Mouse (Mus musculus): Measurements from ENCODE around the gene Fbxl15.

Gene Fbxl15

DNA sequence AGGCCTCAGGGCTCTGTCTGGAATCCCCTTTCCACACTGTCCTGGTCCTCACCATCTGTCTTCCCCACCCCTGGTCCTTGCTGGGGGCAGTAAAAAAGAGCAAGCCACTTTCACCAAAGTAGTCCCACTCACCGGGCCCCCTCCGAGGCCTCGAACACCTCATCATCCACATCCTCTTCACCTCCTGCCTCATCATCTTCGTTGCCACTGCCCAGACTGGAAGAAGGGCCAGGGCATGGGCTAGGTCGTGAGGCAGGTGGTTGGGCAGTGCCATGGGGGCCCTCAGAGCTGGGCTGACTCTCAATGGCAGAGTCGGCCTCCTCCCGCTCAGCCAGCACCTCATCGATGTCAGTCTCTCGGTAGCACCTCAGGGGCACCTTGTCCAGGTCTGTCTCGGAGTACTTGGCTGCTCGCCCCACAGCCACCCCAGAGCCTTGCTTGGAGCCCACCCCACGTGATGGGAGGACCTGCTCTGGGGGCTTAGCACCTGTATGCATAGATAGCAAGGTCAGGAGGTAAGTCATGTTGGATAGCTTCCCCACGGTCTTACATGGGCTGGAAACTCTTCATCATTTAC lies 4.9 kb upstream of the Fbxl15 start:
- no peak for DNase-seq (ENCODE audit: low spot score)

GRCm38 (mm10) chr19:46323716-46324115 lies 4.3 kb upstream of the Fbxl15 start:
- no peak for DNase-seq (ENCODE audit: low spot score)

DNA sequence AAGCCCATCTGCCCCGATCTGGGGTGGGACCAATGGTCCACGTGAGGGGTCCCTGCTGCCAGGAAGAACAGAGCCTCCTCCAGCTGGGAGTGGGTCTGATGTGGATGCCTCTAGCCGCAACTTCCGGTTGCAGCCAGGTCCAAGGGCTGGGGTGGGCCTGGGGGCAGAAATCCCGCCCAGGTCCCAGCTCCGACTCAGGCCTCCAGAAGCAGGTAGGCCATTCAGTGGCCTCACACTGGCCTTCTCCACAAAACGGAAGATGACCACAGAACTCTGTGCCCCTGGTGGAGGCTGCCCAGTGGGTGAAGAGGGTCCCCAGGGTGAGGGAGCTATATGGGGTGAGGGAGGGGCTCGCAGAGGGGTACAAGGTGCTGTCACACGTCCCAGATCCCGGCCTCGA lies 3.6 kb upstream of the Fbxl15 start:
- no peak for DNase-seq (ENCODE audit: low spot score)

DNA sequence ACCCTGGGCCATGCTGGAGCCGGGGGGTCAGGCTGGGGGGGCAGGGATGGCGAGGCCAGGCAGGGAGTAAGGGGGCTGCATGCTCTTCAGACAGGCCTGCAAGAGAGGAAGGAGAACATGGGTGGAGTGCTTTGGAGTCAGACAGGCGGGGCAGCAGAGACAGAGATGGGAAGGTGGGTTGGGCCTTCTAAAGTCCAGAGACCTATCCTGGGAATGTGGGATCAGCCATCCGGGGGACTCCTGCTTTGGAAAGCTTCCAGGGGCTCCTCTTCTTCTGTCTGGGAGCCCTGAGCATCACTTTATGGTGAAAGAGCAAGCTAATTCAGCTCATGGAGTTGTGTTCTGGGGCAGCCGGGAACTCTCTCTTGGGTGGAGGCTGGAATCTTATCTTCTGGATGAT lies 3.1 kb upstream of the Fbxl15 start:
- no peak for DNase-seq (ENCODE audit: low spot score)

DNA sequence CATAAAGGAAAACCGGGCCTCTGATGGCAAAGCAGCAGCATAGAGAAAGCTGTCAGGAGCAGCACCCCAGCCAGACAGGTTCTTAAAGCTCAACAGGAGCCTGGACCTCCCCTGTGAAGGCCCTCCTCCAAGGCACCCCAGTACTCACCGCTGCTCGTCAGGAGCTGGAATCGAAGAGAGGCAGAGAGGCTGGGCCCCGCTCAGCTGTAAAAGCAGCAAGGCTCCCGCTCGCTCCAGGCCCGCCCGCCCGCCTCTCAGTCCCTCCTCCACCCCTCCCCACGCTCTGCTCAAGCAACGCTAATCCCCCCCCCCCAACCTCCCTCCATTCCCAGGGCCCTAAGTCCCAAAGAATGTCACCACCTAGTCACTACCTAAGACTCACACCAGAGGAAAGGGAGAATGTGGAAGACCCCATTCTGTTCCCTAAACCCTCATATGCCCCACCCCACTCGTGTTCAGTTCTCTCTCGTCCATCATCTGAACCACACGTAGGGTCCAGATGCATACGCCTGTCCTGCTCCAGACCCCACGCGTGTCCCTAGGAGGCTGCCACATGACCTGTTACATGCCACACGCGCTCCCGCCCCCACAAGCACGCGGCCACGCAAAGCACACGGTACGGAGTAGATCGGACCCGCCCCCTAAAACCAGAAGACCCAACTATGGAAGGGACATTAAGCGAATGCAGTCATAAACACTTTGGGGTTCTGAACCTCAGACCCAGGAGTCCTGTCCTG lies 1.8 kb upstream of the Fbxl15 start:
- no peak for DNase-seq (ENCODE audit: low spot score)

DNA sequence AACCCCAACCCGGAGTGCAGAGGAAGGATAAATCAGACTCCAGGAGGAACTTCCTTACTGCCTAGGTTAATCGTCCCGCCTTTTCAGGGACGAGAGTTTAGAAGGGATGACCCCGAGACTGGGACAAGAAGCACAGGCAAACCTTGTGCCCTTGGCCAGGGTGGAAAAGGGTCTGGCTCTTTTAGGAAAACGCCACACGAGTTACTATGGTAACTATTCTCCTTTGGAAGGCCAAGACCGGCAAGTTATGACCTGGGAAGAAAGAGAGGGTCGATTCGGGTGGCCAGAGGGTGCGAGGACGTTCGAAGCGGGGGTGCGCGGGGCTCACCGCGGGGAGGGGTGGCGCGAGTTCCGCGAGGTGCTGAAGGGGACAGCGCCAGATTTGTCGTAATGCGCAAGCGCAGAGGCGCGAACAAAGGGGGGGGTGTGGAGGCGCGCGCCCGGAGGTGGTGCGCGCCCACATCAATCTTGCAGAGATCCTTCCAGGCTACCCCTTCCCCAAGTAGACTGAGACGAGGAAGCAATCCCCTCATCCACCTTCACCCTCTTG lies 1.2 kb upstream of the Fbxl15 start, which contains the start of gene Psd:
Psd (minus strand) TSS at position 401 of the 550 bp plus-strand sequence.
- DNase-seq (ENCODE audit: low spot score) = no peak

DNA sequence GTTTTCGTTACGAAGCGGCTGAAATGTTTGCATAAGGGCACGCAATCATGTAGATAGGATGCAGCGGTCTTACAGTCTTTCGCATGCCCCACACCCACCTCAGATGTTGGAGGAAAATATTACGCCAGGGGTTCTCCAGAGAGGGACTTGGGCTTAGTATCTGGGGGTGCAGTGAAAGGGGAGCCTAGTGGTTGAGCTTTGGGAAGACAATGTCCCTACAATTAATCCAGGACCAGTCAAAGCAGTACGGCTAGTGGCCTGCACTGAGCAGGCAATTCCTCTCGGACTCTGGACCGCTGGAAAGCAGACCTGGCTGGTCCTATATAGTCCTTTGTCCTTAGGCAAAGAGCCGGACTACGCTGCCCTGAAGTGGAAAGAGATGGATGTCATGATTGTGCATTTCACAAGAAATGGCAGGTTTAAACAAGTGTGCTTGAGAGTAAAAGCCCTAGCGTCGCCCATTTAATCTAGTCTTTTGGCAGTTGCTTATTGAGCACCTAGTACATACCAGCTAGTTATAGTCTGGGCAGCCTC lies 386 bp upstream of the Fbxl15 start:
- DNase-seq (ENCODE audit: low spot score) = no peak

GRCm38 (mm10) chr19:46329031-46329641 lies 1.2 kb downstream of the Fbxl15 start:
- DNase-seq (ENCODE audit: low spot score) = no peak

DNA sequence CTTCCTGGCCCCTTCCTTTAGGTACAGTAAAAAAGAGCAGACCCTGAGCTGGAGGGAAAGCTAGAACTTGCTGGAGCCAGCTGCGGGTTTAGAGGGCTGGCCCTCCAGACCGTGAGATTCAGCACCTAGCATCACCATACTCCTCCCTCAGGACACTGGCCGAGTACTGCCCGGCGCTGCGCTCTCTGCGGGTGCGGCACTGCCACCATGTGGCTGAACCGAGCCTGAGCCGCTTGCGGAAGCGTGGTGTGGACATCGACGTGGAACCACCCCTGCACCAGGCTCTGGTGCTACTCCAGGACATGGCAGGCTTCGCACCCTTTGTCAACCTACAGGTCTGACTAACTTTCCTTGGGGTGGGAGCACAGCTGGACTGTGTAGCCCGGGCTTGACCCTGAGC lies 2.0 kb downstream of the Fbxl15 start:
- no peak for DNase-seq (ENCODE audit: low spot score)

DNA sequence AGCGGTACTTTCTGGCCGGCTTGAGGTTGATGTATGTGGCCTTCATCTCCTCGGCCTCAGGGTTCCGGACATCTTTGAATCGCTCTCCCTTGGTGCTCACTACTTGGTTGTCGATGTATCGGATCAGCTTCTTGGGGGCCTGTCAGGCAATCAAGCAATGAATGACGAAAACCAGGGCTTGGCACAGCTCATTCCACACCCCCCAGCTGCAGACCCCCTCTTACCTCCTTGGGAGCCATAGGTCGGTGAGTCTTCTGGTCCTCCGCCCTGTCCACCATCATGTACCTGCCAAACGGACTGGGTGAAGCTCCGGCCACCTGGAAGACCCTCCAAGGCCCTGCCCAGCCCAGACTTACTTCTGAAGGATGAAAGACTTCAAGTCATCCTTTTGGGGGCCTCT lies 2.7 kb downstream of the Fbxl15 start:
- DNase-seq (ENCODE audit: low spot score) = no peak

- DNase-seq (ENCODE audit: low spot score) = no peak
These were observed 3.3 kb downstream of the Fbxl15 start for GRCm38 (mm10) chr19:46331326-46331725.

DNA sequence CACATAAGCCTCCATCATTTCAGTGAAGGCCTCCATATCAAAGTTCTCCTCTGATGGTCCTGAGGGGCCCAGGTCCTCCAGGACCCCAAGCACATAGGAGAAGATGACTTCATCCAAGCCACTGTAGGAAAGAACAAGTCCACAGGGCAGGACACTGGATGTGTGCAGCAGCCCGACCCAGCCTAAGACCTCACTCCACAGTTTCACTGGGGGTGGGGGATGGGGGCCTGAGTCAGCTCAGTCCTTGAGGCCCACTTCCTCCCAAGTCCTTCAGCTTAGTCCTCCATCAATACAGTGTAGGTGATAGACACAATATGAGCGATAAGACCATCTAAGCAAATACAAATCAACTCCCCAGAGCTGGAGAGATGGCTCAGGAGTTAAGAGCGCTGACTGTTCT lies 4.0 kb downstream of the Fbxl15 start:
- no peak for DNase-seq (ENCODE audit: low spot score)

GRCm38 (mm10) chr19:46332721-46333339 lies 4.8 kb downstream of the Fbxl15 start:
- DNase-seq (ENCODE audit: low spot score) = no peak

DNA sequence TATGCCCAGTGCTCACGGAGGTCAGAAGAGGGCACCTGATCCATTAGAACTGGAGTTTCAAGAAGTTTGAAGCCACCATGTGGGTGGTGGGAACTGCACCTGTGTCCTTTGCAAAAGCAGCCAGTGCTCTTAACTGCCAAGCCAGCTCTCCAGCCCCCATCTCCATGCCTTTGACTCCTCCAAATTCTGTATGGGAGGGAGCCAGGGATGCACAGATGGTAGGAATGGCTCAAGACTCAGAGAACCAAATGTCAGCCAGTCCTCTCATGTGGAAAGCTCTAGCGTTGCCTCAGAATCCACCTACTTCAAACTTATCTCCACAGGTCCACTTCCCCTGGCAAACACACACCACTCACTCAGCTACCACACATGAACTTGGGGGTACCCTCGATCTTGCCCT lies 5.9 kb downstream of the Fbxl15 start:
- DNase-seq (ENCODE audit: low spot score) = no peak

DNA sequence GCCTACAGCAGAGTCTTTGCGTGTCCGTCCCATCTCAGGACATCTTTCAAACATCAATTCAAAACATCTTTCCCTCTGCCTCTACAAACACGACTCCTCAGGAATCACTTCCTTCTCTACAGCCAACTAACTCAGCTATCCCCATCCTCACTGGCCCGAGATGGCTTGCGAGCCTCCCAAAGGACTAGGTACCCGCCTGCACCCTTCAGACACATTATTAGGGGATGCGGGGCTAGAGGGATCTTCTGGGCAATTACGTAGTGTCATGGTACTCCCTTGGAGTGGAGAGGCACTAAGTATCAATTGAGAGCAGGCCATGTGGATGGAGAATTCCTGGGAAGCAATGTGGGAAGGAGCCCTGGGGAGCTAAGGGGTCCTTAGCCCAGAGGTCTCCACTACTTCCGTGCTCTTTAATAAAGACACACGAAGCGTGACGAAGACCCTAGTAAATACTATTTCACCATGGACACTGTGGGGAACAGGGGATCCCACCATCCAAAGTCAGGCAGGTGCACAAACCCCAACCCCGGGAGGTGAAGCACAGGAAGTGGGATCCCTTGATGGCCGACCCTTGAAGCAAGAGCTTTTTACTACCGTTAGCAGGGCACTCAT lies 9.8 kb downstream of the Fbxl15 start:
- DNase-seq (ENCODE audit: low spot score) = no peak

GRCm38 (mm10) chr19:46338331-46338936 lies 10.4 kb downstream of the Fbxl15 start, which contains the start of gene Cuedc2:
TSS of gene Cuedc2 (minus strand) at chr19:46338702.
- peak; percentile 98 for DNase-seq (ENCODE audit: low spot score)

GRCm38 (mm10) chr19:46338942-46339286 lies 10.9 kb downstream of the Fbxl15 start:
- no peak for DNase-seq (ENCODE audit: low spot score)

GRCm38 (mm10) chr19:46339287-46339971 lies 11.4 kb downstream of the Fbxl15 start:
- no peak for DNase-seq (ENCODE audit: low spot score)

DNA sequence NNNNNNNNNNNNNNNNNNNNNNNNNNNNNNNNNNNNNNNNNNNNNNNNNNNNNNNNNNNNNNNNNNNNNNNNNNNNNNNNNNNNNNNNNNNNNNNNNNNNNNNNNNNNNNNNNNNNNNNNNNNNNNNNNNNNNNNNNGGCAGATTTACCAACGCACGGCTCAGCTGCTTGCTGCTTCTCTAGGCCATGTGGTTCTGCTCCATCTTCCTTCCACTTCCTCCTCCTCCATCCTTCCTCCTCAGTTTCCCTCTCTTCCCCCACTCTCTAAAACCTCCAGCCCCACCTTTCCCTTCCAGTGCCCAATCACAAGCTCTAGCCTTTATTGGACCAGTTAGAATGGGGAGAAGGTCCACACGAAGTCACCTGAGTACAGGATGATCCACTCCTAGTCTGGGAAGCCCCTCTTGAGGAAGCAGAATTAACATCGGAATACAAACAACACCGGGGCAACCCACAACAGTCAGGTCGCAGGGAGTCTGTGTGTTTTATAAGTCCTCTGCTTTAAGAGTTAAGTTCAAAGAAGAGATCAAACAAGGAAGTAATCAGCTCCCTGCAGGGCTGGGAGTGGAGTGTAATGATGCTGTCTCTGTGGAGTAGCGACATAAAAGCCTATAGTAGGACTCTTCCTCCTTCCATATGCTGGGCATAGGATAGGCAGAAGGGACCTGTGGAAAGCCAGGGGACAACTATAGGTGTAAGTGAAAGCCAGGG lies 16.9 kb downstream of the Fbxl15 start:
- DNase-seq (ENCODE audit: low spot score) = no peak

DNA sequence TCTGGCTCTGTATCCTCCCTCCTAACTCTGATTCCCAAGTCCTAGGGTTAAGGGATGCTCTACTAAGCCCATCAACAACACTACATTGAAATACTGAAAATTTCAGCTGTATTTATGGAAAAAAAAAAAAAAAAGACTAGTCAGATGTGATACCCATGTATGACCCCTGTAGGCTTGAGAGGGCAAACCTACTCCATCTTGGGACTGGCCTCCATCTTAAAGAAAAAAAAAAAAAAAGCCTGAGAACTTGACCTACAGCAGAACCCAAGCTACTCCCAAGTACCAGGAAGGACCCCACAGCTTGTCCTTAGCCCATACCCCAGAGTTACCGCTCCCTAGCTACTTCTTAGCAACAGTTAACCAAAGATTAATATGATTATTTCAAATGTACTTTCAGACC lies 19.2 kb downstream of the Fbxl15 start:
- DNase-seq (ENCODE audit: low spot score) = no peak

Measured in layer of hippocampus, adult 9-10 months (tissue).